Mouse (Mus musculus): ENCODE measurements around the gene Nrp2. TPM values are rescaled to one million over a fixed set of nuclear protein-coding genes. Genes with fewer than 3 reads are reported as not detected.

Nrp2 gene
- total RNA-seq, 2 experiments from 2014 or later = 23.2 to 24.0 TPM

DNA sequence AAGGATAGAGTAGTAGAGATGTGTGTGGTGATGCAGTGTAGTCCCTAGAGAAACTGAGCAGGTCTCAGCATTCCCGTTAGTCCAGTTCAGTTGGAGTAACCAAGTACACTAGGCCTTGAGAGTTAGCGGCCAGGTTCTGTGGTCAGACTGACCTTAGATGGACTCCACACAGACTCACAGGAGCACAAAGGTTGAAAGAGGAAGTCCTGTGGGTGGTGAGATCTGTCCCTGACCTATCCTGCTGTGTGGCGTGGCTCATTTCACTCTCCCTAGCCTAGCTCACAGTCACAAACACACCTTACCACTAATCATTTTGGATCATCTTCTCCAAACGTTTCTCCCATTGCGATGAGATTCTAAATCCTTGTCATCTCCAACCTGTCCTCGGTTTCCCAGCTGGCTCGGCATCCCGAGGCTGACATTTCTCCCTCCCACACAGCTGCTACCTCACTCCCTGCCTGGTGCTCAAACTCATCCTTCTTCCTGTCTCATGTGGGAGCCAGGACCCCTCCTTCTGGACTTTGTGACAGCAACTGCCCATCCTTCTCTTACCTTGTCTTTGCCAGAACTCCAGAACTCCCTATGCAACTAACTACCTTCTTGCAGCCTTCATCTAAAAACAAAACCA is 106.6 kb downstream of the Nrp2 start:
- DNase-seq (ENCODE audit: low spot score in 2 of 2) = no peak

DNA sequence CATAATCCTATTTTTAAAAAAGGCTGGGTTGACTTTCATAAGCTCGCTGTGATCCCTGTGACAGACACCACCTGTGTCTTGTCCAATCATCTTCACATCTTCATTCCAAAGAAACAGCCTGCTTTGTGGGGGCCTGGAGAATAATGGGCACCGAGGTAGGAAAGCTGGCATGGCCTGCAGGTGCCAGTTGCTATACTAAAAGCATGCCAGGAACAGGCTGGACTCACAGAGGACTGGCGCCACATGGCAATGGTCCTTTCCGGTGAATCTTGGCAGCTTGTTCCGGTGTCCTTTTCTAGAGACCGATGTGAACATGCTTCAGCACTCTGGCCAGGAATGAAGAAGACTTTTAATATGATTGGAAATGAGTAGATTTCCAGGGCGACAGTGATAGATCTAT is 108.1 kb downstream of the Nrp2 start:
- DNase-seq (ENCODE audit: low spot score in 2 of 2) = no peak

DNA sequence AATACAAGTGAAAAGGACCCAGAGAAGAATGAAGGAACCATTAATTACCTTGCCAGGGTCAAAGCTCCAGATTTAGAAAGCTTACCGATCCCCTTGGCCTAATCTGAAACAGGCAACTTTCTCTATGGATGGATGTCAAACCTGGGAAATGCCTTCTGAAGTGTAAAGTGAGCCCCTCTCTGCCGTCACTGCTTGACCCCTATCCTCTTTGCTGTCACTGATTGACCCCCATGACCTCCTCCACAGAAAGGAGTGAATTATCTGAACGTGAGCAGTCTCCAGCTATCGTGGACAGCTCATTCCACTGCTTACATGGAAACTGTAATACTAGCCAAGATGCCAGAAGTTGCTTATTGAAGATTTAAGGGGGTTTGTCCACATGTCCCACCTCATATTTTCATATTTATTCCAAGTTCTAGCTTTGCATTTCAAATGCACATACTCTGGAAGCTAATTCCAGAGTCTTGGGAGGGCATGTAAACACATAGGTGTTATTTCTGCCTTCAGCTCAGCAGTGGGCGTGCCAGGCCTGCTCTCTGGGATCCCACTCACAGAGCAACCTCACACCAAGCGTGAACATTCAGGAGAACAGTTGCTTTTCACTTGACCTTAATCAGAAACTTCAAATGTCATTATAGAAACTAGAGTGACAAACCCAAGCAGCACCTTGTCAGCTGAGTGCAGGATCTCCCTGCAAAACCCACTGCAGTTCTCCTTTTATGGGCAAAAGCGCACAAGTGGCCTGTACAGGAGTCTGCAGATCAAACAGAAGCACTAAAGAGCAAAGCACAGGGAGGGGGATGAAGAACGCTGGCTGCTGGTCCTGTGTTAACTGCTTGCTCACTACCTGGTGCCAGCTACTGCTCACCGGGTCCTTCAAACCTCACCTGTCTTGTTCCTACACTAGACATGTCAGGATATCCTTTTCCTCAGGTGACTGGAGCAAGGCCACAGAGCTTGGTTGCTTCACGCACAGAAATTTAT is 109.9 kb downstream of the Nrp2 start:
- DNase-seq (ENCODE audit: low spot score in 2 of 2) = no peak

DNA sequence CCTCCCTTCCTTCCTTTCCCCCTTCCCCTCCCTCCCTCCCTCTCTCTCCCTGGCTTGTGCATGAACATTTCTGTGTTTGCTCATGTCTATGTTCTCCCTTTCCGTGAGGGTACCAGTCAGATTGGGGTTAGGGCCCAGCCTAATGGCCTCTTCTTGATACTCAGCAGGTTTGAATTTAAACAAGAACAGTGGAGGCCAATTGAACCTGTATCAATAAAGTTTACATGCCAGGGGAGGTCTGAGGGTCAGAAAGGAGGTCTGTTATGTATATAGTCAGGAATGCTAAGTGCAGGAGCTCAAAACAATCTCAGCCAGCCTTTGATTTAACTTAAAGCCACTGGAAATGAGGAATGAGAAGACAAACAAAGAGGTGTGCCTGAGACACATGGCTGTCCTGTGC is 110.9 kb downstream of the Nrp2 start:
- no peak for DNase-seq (ENCODE audit: low spot score in 2 of 2)

- DNase-seq (ENCODE audit: low spot score in 2 of 2) = no peak
These were observed 114.5 kb downstream of the Nrp2 start for GRCm38 (mm10) chr1:62817566-62817965.

- DNase-seq (ENCODE audit: low spot score in 2 of 2) = no peak
These were observed 117.1 kb downstream of the Nrp2 start for GRCm38 (mm10) chr1:62820170-62820569.

- no peak for DNase-seq (ENCODE audit: low spot score in 2 of 2)
These were observed 118.7 kb downstream of the Nrp2 start for GRCm38 (mm10) chr1:62821509-62822398.

GRCm38 (mm10) chr1:62823549-62824195 is 120.6 kb downstream of the Nrp2 start:
- DNase-seq (ENCODE audit: low spot score in 2 of 2) = no peak

DNA sequence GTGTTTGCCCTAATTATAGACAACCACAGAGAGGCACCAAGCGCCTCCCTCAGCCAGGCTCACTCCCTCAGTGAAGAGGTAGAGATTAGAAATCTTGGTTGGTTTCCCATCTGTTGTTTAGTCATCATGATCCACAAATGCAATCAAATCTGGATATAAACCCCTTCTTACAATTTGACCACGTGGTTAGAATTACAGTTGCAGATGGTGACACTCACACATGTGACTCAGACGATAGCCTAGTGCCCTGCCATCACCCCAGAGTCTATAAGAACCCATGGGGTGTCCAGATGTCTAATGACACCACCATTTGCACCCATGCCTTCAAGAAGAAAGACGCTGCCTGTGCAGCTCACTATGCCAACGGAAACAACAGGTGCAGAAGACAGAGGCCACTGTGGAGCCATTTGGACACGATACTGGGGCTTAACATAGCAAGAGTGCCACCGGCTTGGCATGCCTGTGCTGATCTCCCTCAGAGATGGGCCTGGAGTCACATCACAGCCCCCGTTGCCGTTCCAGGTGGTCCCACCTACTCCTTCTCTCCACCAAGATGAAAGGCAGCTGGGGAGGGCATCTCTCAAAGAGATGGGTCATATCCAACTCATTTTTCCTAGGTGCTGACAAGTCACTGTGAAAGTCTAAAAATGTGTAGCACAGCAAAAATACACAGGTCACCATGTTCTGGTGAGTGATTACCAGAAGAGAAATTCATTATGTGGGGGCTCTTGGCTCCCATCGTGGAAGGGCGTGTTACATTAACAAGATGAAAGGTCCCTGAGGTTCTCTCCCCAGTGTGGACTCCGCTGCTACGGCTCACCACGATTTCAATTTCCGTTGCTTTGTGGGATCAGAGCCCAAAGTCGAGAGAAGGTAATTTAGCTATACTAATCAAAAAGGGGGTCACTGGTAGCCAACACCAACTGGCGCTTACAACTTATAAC is 123.0 kb downstream of the Nrp2 start:
- DNase-seq (ENCODE audit: low spot score in 2 of 2) = no peak

- no peak for DNase-seq (ENCODE audit: low spot score in 2 of 2)
These were observed 124.2 kb downstream of the Nrp2 start for GRCm38 (mm10) chr1:62827316-62827715.

- no peak for DNase-seq (ENCODE audit: low spot score in 2 of 2)
These were observed 125.1 kb downstream of the Nrp2 start for GRCm38 (mm10) chr1:62828156-62828555.

GRCm38 (mm10) chr1:62829690-62830417 is 126.8 kb downstream of the Nrp2 start:
- DNase-seq (ENCODE audit: low spot score in 2 of 2) = no peak

DNA sequence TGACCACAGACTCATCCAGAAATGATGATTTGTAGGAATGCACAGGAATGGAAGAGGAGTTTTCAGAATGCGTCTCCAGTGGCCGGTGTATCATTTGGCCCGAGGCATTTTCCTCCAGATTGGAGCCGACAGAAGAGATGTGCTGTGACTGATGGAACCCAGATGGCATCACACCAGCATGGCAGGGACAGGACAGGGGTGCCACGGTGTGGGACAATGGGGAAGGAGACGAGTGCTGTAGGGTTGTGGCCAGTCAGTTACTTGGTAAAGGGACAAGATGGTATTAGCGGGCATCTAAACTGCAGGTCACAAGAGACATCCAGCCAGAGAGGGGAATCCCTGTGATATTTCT is 127.3 kb downstream of the Nrp2 start:
- no peak for DNase-seq (ENCODE audit: low spot score in 2 of 2)

DNA sequence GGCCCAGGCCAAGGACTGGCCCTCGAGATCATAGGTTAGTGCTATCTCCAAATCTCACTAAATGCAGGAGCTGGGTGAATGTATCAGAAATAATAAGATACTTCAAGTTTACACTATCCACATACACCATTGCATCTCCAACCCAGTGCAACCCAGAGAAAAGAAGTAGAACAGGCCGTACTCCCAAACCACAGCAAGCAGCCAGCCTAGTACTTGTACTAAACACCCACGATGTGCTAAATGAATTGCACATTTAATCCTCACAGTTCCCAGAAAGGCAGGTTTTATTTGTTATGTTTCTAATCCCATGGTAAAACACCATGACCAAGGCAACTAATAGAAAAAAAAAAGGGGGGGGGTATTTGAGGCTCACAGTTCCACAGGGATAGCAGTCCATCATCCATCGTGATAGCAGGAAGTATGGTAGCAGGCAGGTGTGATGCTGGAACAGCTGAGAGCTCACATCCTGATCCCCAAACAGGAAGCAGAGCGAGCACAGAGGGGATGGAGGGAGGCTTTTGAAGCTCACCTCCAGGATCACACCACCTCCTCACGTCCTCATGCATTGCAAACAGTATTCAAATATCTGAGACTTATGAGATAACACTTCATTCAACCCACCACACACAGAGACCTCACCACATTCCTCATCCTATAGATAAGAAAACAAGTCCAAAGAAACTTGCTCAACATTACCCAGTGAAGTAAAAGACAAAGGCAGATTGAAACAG is 128.8 kb downstream of the Nrp2 start:
- DNase-seq (ENCODE audit: low spot score in 2 of 2) = no peak

DNA sequence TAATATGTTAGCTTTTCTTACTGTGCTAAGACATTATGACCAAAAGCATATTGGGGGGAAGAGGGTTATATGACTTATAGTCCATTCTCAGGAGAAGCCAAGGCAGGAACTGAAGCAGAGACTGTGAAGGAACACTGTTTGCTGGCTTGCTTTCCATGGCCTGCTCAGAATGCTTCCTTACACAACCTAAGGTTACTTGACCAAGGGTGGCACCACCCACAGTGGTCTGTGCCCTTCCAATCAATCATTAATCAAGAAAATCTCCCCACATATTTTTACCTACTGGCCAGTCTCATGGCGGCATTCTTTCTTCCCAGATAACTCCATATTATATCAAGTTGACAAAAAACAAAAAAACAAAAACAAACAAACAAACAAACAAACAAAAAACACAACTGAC is 130.3 kb downstream of the Nrp2 start:
- no peak for DNase-seq (ENCODE audit: low spot score in 2 of 2)

DNA sequence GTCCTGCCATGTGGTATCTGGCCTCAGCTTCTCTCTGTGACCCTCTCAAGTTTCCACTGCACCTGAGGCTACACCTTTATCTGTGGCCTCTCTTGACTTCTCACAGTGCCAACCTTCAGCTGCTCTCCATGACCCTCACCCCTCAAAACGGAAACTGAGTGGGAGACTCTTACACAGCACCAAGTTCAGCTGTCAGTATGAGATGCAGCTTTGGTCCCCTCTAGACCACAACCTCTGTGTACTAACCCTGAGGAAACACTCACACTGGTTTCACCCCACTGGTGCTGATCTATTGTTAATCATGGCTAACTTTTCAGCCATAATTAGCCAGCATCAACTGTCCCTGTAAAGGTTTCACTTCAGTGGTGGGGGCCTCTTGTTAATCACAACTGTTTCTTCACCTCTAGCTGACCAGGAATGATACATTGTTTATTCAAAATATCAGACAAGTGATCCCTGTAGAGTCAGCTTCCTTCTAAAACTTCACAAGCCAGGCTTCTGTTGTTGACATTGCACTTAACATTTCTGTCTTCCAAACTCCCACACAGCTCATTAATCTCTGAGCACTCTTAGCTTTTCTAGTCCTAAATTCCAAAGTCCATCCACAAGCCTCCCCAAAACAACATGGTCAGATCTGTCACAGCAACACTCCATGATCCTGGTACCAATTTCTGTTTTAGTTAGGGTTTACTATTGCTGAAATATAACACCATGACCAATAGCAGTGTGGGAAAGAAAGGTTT is 131.5 kb downstream of the Nrp2 start:
- DNase-seq (ENCODE audit: low spot score in 2 of 2) = no peak

GRCm38 (mm10) chr1:62838083-62838482 is 135.0 kb downstream of the Nrp2 start:
- no peak for DNase-seq (ENCODE audit: low spot score in 2 of 2)

- no peak for DNase-seq (ENCODE audit: low spot score in 2 of 2)
These were observed 135.5 kb downstream of the Nrp2 start for GRCm38 (mm10) chr1:62838631-62839030.

Measured in gastrocnemius, postnatal 4 days (tissue).